Mouse (Mus musculus) hindbrain, embryonic 12.5 days (tissue): ENCODE data around the gene Cant1. TPM values are rescaled to one million over a fixed set of nuclear protein-coding genes. Genes with fewer than 3 reads are reported as not detected.

ENCODE experiments used
- ATAC-seq: fragments of 200-750 bp; cut with Nextera tagmentation; 2 replicates; pipeline ENCODE4 v1.8.0; 2017; ENCODE audit warnings: moderate TSS enrichment; ENCODE audit not compliant: low FRiP score
- H3K27ac ChIP-seq: fragments of 300-500 bp; sonication (generic); 2 replicates; pipeline ENCODE4 v1.5.1; 2016; ENCODE audit warnings: mild to moderate bottlenecking
- H3K27me3 ChIP-seq: fragments of 300-500 bp; sonication (generic); 2 replicates; pipeline ENCODE4 v1.6.1; 2016; ENCODE audit warnings: mild to moderate bottlenecking
- H3K36me3 ChIP-seq: fragments of 300-500 bp; sonication (generic); 2 replicates; pipeline ENCODE4 v1.6.1; 2016; ENCODE audit warnings: mild to moderate bottlenecking
- H3K4me1 ChIP-seq: fragments of 300-500 bp; sonication (generic); 2 replicates; pipeline ENCODE4 v1.6.1; 2016
- H3K4me2 ChIP-seq: fragments of 300-500 bp; sonication (generic); replicated peaks from 2 replicates; pipeline ENCODE4 v1.6.1; 2016; ENCODE audit warnings: mild to moderate bottlenecking
- H3K4me3 ChIP-seq: fragments of 300-500 bp; sonication (generic); 2 replicates; pipeline ENCODE4 v1.5.1; 2016; ENCODE audit warnings: mild to moderate bottlenecking
- H3K9ac ChIP-seq: fragments of 300-500 bp; sonication (generic); 2 replicates; pipeline ENCODE4 v1.6.1; 2016; ENCODE audit warnings: mild to moderate bottlenecking, moderate library complexity
- H3K9me3 ChIP-seq: fragments of 300-500 bp; sonication (generic); replicated peaks from 2 replicates; pipeline ENCODE4 v1.6.1; 2016; ENCODE audit warnings: mild to moderate bottlenecking
- WGBS: fragments of 180-500 bp; shearing (Covaris S2); methylation state at CpG from one replicate; pipeline ENCODE4 v1.1.7; 2016; 5-methylcytosine and 5-hydroxymethylcytosine counted together
- polyA plus RNA-seq: library from polyadenylated mRNA; unstranded; fragments of >200 nt; fragmentation: Nextera tagmentation; extraction: Ambion mirVana; gene quantifications from 2 replicates; pipeline ENCODE4 v1.2.1, GENCODE M21; 2016

Cant1 gene
- 28.4 and 31.3 TPM in 2 replicates for polyA plus RNA-seq

- H3K4me2 ChIP-seq: peak within 1 kb of the TSS; percentile 93
- H3K4me1 ChIP-seq: peaks cover 34% of the 10 kb centered on the region
- no peaks in the 10 kb centered on the region for H3K27me3 ChIP-seq
- H3K27ac ChIP-seq: peak within 1 kb of the TSS; percentile 66
- WGBS: under 1% methylated on average over 41 of the region's 50 CpGs
- H3K9me3 ChIP-seq: no peaks in the 10 kb centered on the region
- peak; percentile 91 for ATAC-seq
- peak within 1 kb of the TSS; percentile 94 for H3K9ac ChIP-seq
- H3K4me3 ChIP-seq: peak within 1 kb of the TSS; percentile 92
- peaks cover 20% of the 10 kb centered on the region for H3K36me3 ChIP-seq
These were observed at the start of gene Cant1 for GRCm38 (mm10) chr11:118418834-118419504. TSS of gene Cant1 (minus strand) at chr11:118419086.

GRCm38 (mm10) chr11:118467441-118468035 is 48.7 kb upstream of the Cant1 start:
- no peak overlapping the region for H3K4me2 ChIP-seq
- H3K4me1 ChIP-seq: peaks cover 20% of the 10 kb centered on the region
- no peaks in the 10 kb centered on the region for H3K9me3 ChIP-seq
- H3K4me3 ChIP-seq: no peak overlapping the region
- H3K27me3 ChIP-seq: no peaks in the 10 kb centered on the region
- no peak overlapping the region for H3K27ac ChIP-seq
- H3K9ac ChIP-seq: no peak overlapping the region
- 62% methylated on average over 11 of the region's 11 CpGs for WGBS
- ATAC-seq: no peak
- H3K36me3 ChIP-seq: no peaks in the 10 kb centered on the region

- WGBS: 52% methylated on average over 6 of the region's 6 CpGs
- Histone ChIP-seq H3K9ac (no peak overlapping the region), H3K27ac (no peak overlapping the region), H3K4me3 (no peak overlapping the region), H3K9me3 (no peaks in the 10 kb centered on the region), H3K4me1 (0 out of 2 replicates have a peak, but pooled peaks cover 2% of the 10 kb centered on the region), H3K27me3 (no peaks in the 10 kb centered on the region), H3K36me3 (no peaks in the 10 kb centered on the region), H3K4me2 (no peak overlapping the region)
- ATAC-seq: no peak
These were observed 41.4 kb upstream of the Cant1 start for GRCm38 (mm10) chr11:118460280-118460679.

- no peak for ATAC-seq
- H3K27ac ChIP-seq: no peak overlapping the region
These were observed 40.6 kb upstream of the Cant1 start for GRCm38 (mm10) chr11:118459536-118459935.

DNA sequence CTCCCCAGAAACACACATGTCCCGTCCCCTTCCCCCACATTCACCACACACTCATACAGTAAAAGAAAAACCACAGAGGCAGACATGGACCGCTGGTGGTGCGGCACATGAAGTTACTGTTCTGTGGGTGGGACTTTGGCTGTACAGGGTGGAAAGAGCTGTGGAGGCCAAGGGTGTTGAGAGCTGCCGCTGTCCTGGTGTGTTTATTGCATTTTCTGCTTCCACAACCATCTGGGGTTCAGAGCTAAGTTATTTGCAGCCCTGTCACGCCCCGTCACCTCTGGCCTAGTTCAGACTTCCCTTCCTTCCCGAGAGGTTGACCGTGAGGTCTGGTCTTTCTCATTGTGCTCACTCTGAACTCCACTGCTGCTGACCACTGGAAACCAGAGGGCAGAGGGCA is 40.2 kb upstream of the Cant1 start:
- H3K9ac ChIP-seq: no peak overlapping the region
- no peak overlapping the region for H3K4me3 ChIP-seq
- H3K36me3 ChIP-seq: no peaks in the 10 kb centered on the region
- WGBS: 54% methylated on average over 8 of the region's 8 CpGs
- no peak overlapping the region for H3K27ac ChIP-seq
- H3K4me1 ChIP-seq: 0 out of 2 replicates have a peak, but pooled peaks cover 2% of the 10 kb centered on the region
- ATAC-seq: no peak
- H3K4me2 ChIP-seq: no peak overlapping the region
- no peaks in the 10 kb centered on the region for H3K27me3 ChIP-seq
- H3K9me3 ChIP-seq: no peaks in the 10 kb centered on the region

More at GRCm38 (mm10) chr11:118459536-118459935, 40.6 kb upstream of the Cant1 start:
- no peaks in the 10 kb centered on the region for H3K27me3 ChIP-seq
- no peak overlapping the region for H3K4me3 ChIP-seq
- H3K4me2 ChIP-seq: no peak overlapping the region
- 67% methylated on average over 4 of the region's 4 CpGs for WGBS
- H3K9me3 ChIP-seq: no peaks in the 10 kb centered on the region
- H3K4me1 ChIP-seq: 0 out of 2 replicates have a peak, but pooled peaks cover 2% of the 10 kb centered on the region
- no peaks in the 10 kb centered on the region for H3K36me3 ChIP-seq
- H3K9ac ChIP-seq: no peak overlapping the region

- Histone ChIP-seq H3K9ac (no peak overlapping the region), H3K27me3 (no peaks in the 10 kb centered on the region), H3K4me1 (0 out of 2 replicates have a peak, but pooled peaks cover 2% of the 10 kb centered on the region), H3K27ac (no peak overlapping the region), H3K9me3 (no peaks in the 10 kb centered on the region), H3K4me2 (no peak overlapping the region), H3K36me3 (no peaks in the 10 kb centered on the region), H3K4me3 (no peak overlapping the region)
- no peak for ATAC-seq
- WGBS: 77% methylated on average over 11 of the region's 11 CpGs
These were observed 38.1 kb upstream of the Cant1 start for GRCm38 (mm10) chr11:118456937-118457336.

GRCm38 (mm10) chr11:118455788-118456187 is 36.9 kb upstream of the Cant1 start:
- H3K9me3 ChIP-seq: no peaks in the 10 kb centered on the region
- no peaks in the 10 kb centered on the region for H3K27me3 ChIP-seq
- H3K36me3 ChIP-seq: no peaks in the 10 kb centered on the region
- H3K9ac ChIP-seq: no peak overlapping the region
- no peak overlapping the region for H3K27ac ChIP-seq
- H3K4me3 ChIP-seq: no peak overlapping the region
- H3K4me2 ChIP-seq: no peak overlapping the region
- WGBS: 84% methylated on average over 6 of the region's 6 CpGs
- H3K4me1 ChIP-seq: 0 out of 2 replicates have a peak, but pooled peaks cover 2% of the 10 kb centered on the region
- ATAC-seq: no peak

- no peak for ATAC-seq
- 70% methylated on average over 11 of the region's 11 CpGs for WGBS
- no peak overlapping the region for H3K9ac ChIP-seq
These were observed 35.2 kb upstream of the Cant1 start for GRCm38 (mm10) chr11:118453886-118454671.

GRCm38 (mm10) chr11:118452955-118453354 is 34.1 kb upstream of the Cant1 start:
- no peak overlapping the region for H3K4me3 ChIP-seq
- no peaks in the 10 kb centered on the region for H3K9me3 ChIP-seq
- H3K9ac ChIP-seq: no peak overlapping the region
- H3K36me3 ChIP-seq: no peaks in the 10 kb centered on the region
- no peaks in the 10 kb centered on the region for H3K4me1 ChIP-seq
- no peaks in the 10 kb centered on the region for H3K27me3 ChIP-seq
- H3K4me2 ChIP-seq: no peak overlapping the region
- no peak overlapping the region for H3K27ac ChIP-seq
- ATAC-seq: no peak
- WGBS: 73% methylated on average over 2 of the region's 2 CpGs

More at GRCm38 (mm10) chr11:118453886-118454671, 35.2 kb upstream of the Cant1 start:
- no peaks in the 10 kb centered on the region for H3K36me3 ChIP-seq
- no peaks in the 10 kb centered on the region for H3K9me3 ChIP-seq
- no peak overlapping the region for H3K27ac ChIP-seq
- H3K27me3 ChIP-seq: no peaks in the 10 kb centered on the region
- no peak overlapping the region for H3K4me3 ChIP-seq
- H3K4me2 ChIP-seq: no peak overlapping the region
- H3K4me1 ChIP-seq: 0 out of 2 replicates have a peak, but pooled peaks cover under 1% of the 10 kb centered on the region

DNA sequence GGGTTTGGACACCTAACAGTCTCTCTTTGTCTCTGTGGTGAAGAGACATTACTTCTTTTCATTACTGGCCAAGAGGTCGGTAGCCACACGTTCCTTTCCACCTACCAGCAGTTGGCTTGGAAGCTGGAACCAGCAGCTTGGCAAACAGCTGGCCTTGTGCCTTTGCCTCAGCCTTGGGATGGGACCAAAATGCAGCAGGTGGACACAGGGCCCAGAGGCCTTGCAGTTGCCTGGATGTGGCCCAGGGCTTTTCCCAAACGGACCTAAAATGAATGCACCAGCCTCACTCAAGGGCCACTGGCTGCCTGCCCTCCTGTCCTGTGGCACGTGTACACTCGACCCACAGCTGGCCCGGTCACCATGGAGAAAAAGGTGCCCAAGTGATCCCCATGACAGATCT is 32.3 kb upstream of the Cant1 start:
- H3K27ac ChIP-seq: no peak overlapping the region
- ATAC-seq: no peak
- H3K9ac ChIP-seq: no peak overlapping the region
- no peaks in the 10 kb centered on the region for H3K9me3 ChIP-seq
- no peaks in the 10 kb centered on the region for H3K4me1 ChIP-seq
- H3K4me3 ChIP-seq: no peak overlapping the region
- H3K27me3 ChIP-seq: no peaks in the 10 kb centered on the region
- no peak overlapping the region for H3K4me2 ChIP-seq
- no peaks in the 10 kb centered on the region for H3K36me3 ChIP-seq
- WGBS: 82% methylated on average over 6 of the region's 6 CpGs

- H3K27ac ChIP-seq: no peak overlapping the region
- no peaks in the 10 kb centered on the region; the same call in 1 of the 2 replicates for H3K27me3 ChIP-seq
- no peak for ATAC-seq
- no peaks in the 10 kb centered on the region for H3K9me3 ChIP-seq
- H3K36me3 ChIP-seq: no peaks in the 10 kb centered on the region
- no peak overlapping the region for H3K9ac ChIP-seq
- WGBS: 87% methylated on average over 8 of the region's 8 CpGs
- no peaks in the 10 kb centered on the region for H3K4me1 ChIP-seq
- H3K4me3 ChIP-seq: no peak overlapping the region
- H3K4me2 ChIP-seq: no peak overlapping the region
These were observed 29.5 kb upstream of the Cant1 start for GRCm38 (mm10) chr11:118448385-118448784.

DNA sequence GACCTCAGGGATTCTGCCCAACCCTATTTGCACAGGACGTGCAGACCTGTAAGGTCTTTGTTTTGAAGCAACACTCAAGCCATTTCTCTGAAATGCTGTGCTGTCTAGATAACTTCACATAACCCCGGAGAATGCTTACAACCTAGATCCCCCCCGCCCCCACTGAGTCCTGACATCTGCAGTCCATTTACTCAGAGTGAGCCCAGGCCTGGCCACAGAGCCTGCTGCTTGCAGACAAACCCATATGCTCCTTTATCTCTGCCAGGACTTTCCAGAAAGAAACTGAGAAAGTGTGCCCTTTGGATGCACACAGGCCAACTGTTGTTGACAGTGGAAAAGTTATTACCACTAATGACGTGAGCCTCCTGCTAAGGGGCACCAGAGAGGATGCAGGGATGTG is 28.5 kb upstream of the Cant1 start:
- ATAC-seq: no peak
- no peaks in the 10 kb centered on the region for H3K9me3 ChIP-seq
- no peaks in the 10 kb centered on the region for H3K4me1 ChIP-seq
- no peak overlapping the region for H3K4me2 ChIP-seq
- no peaks in the 10 kb centered on the region for H3K36me3 ChIP-seq
- no peaks in the 10 kb centered on the region; the same call in 1 of the 2 replicates for H3K27me3 ChIP-seq
- no peak overlapping the region for H3K4me3 ChIP-seq
- WGBS: 71% methylated on average over 4 of the region's 4 CpGs
- H3K27ac ChIP-seq: no peak overlapping the region
- no peak overlapping the region for H3K9ac ChIP-seq
